Mouse (Mus musculus) liver, embryonic 12.5 days (tissue): Measurements from ENCODE around the gene Bcl6. TPM values are rescaled to one million over a fixed set of nuclear protein-coding genes. Genes with fewer than 3 reads are reported as not detected.
A peak's percentile ranks its signal among the peaks of the same experiment; 100 is the strongest.

Experiments used
- ATAC-seq: fragments of 200-750 bp; cut with Nextera tagmentation; 2 replicates; pipeline ENCODE4 v1.8.0; 2017; ENCODE audit warnings: moderate number of reproducible peaks, mild to moderate bottlenecking, moderate library complexity
- H3K27ac ChIP-seq: fragments of 300-500 bp; sonication (generic); 2 replicates; pipeline ENCODE4 v1.5.1; 2016; ENCODE audit warnings: mild to moderate bottlenecking
- H3K27me3 ChIP-seq: fragments of 300-500 bp; sonication (generic); replicated peaks from 2 replicates; pipeline ENCODE4 v1.6.1; 2016; ENCODE audit warnings: mild to moderate bottlenecking, moderate library complexity
- H3K36me3 ChIP-seq: fragments of 300-500 bp; sonication (generic); 2 replicates; pipeline ENCODE4 v1.6.1; 2016; ENCODE audit warnings: mild to moderate bottlenecking, moderate library complexity
- H3K4me1 ChIP-seq: fragments of 300-500 bp; sonication (generic); 2 replicates; pipeline ENCODE4 v1.6.1; 2016
- H3K4me2 ChIP-seq: fragments of 300-500 bp; sonication (generic); 2 replicates; pipeline ENCODE4 v1.6.1; 2016; ENCODE audit warnings: mild to moderate bottlenecking, moderate library complexity
- H3K4me3 ChIP-seq: fragments of 300-500 bp; sonication (generic); 2 replicates; pipeline ENCODE4 v1.5.1; 2016; ENCODE audit warnings: mild to moderate bottlenecking, moderate library complexity
- H3K9ac ChIP-seq: fragments of 300-500 bp; sonication (generic); 2 replicates; pipeline ENCODE4 v1.6.1; 2016; ENCODE audit warnings: mild to moderate bottlenecking, moderate library complexity
- H3K9me3 ChIP-seq: fragments of 300-500 bp; sonication (generic); replicated peaks from 2 replicates; pipeline ENCODE4 v1.6.1; 2016; ENCODE audit warnings: mild to moderate bottlenecking, moderate library complexity
- WGBS: fragments of 180-500 bp; shearing (Covaris S2); methylation state at CpG from one replicate; pipeline ENCODE4 v1.1.7; 2016; ENCODE audit not compliant: insufficient replicate concordance; 5-methylcytosine and 5-hydroxymethylcytosine counted together
- polyA plus RNA-seq: library from polyadenylated mRNA; unstranded; fragments of >200 nt; fragmentation: Nextera tagmentation; extraction: Ambion mirVana; gene quantifications from 2 replicates; pipeline ENCODE4 v1.2.1, GENCODE M21; 2016

The Bcl6 gene
- polyA plus RNA-seq, result 0.12 and 0.19 TPM in 2 replicates

DNA sequence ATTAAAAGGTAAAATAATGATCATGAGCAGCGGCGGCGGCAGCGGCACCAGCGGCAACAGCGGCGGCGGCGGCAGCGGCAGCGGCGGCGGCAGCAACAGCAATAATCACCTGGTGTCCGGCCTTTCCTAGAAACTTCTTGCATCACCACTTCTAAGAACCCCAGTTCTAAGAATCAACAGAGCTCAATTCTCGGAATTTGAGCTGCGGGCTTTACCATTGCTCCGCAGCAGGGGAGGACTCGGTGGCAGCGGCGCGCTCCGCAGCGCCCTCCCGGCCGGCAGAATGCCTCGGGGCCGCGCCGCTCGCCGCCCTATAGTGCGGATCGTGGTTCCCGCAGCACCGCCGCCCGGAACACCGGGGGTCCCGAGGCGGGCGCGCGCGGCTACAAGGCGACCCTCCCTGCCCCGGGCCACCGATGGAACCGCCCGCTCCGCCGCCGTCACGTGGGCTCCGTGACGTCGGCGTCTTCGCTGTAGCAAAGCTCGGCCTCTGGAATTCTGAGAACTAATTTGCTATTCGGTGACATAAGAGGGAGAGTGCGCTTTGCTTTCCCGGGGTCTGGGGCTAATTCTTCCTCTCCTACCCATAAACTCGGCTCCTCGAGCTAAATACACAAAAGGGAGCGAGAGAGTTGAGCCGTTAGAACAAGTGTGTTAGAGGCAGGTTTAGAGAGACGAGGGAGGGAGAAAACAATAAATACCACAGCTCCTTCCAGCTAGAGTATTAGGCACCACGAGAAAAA, at the start of gene Bcl6, which contains the start of gene Gm37419:
Gene Bcl6, minus strand, starts transcription at position 387 of the 743 bp plus-strand sequence.
Gene Gm37419, plus strand, starts transcription at position 17 of the 743 bp plus-strand sequence.
- Histone ChIP-seq H3K4me1 (peaks cover 51% of the 10 kb centered on the region), H3K9ac (peak within 1 kb of the TSS; percentile 86), H3K4me3 (peak within 1 kb of the TSS; percentile 76), H3K9me3 (no peaks in the 10 kb centered on the region), H3K27me3 (peaks cover 95% of the 10 kb centered on the region), H3K27ac (peak within 1 kb of the TSS; percentile 92), H3K36me3 (no peaks in the 10 kb centered on the region), H3K4me2 (peak within 1 kb of the TSS; percentile 98)
- ATAC-seq, result peak; percentile 80
- WGBS, result under 1% methylated on average over 67 of the region's 68 CpGs

DNA sequence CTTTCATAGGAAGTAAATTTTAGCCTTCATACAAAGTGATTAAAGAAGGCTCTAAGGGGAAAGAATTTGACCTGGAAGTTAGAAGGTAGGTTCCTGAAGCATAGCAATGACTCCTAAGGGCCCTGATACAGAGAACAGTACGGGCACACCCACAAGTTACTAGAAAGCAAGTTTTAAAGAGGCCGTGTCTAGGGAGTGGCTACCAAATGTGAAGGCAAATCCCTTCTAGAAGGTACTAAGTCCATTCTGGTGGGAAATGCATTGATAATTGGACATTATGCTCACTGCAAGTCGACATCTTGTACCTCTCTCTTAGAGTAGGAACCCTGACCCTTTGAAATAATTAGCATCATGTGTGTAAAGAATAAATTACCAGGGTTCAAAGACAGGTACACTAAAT, 47.7 kb upstream of the Bcl6 start:
- no peak overlapping the region for H3K27ac ChIP-seq
- H3K9me3 ChIP-seq, result 0 out of 2 replicates have a peak, but pooled peaks cover 4% of the 10 kb centered on the region
- ATAC-seq, result no peak
- H3K4me1 ChIP-seq, result no peaks in the 10 kb centered on the region; the same call in 1 of the 2 replicates
- no peak overlapping the region for H3K4me3 ChIP-seq
- no peaks in the 10 kb centered on the region for H3K36me3 ChIP-seq
- WGBS, result 71% methylated on average over 3 of the region's 3 CpGs
- H3K9ac ChIP-seq, result no peak overlapping the region
- no peaks in the 10 kb centered on the region for H3K27me3 ChIP-seq
- H3K4me2 ChIP-seq, result no peak overlapping the region

GRCm38 (mm10) chr16:24035767-24036166, 47.1 kb upstream of the Bcl6 start:
- ATAC-seq, result no peak
- Histone ChIP-seq H3K9me3 (0 out of 2 replicates have a peak, but pooled peaks cover 4% of the 10 kb centered on the region), H3K4me2 (no peak overlapping the region), H3K27ac (no peak overlapping the region), H3K9ac (no peak overlapping the region), H3K27me3 (no peaks in the 10 kb centered on the region), H3K4me1 (no peaks in the 10 kb centered on the region; the same call in 1 of the 2 replicates), H3K36me3 (no peaks in the 10 kb centered on the region), H3K4me3 (no peak overlapping the region)

DNA sequence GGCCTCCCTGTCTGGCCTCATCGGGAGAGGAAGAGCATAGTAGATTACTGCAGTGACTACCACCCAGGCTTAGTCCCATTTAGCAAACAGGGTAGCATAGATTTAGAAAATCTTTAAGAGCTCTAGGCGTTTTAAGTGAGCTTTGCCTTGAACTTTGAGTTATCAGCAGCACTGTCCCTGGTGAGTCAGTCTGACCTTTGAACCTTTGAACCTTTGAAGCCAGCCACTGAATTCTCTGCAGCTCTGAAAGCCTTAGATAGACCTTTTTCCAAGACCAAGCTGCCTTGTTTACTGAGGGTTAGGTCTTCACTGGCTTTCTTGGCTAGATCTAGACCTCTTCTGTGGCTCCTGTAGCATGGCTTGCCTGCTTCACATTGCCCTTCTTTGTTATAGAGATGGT, 45.8 kb upstream of the Bcl6 start:
- Histone ChIP-seq H3K9ac (no peak overlapping the region), H3K36me3 (no peaks in the 10 kb centered on the region), H3K4me1 (no peaks in the 10 kb centered on the region; the same call in 1 of the 2 replicates), H3K27me3 (no peaks in the 10 kb centered on the region), H3K27ac (no peak overlapping the region), H3K9me3 (0 out of 2 replicates have a peak, but pooled peaks cover 4% of the 10 kb centered on the region), H3K4me3 (no peak overlapping the region), H3K4me2 (no peak overlapping the region)
- 55% methylated on average over 2 of the region's 2 CpGs for WGBS
- no peak for ATAC-seq

DNA sequence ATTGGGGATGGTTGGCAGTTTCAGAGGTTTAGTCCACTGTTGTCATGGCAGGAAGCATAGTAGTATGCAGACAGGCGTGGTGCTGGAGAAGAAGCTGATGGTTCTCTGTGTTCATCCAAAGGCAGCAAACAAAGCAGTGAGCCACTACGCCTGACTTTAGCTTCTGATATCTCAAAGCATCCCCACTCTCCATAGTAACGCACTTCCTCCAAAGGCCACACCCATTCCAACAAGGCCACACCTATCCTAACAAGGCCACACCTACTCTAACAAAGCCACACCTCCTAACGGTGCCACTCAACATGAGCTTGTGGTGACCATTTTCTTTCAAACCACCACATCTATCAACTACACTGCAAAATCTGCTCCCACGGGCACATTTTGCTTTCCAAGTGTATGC, 44.6 kb upstream of the Bcl6 start:
- Histone ChIP-seq H3K9ac (no peak overlapping the region), H3K4me2 (no peak overlapping the region), H3K27ac (no peak overlapping the region), H3K27me3 (no peaks in the 10 kb centered on the region), H3K4me3 (no peak overlapping the region), H3K36me3 (no peaks in the 10 kb centered on the region), H3K4me1 (no peaks in the 10 kb centered on the region; the same call in 1 of the 2 replicates), H3K9me3 (0 out of 2 replicates have a peak, but pooled peaks cover 4% of the 10 kb centered on the region)
- ATAC-seq, result no peak
- WGBS, result 69% methylated on average over 5 of the region's 5 CpGs

DNA sequence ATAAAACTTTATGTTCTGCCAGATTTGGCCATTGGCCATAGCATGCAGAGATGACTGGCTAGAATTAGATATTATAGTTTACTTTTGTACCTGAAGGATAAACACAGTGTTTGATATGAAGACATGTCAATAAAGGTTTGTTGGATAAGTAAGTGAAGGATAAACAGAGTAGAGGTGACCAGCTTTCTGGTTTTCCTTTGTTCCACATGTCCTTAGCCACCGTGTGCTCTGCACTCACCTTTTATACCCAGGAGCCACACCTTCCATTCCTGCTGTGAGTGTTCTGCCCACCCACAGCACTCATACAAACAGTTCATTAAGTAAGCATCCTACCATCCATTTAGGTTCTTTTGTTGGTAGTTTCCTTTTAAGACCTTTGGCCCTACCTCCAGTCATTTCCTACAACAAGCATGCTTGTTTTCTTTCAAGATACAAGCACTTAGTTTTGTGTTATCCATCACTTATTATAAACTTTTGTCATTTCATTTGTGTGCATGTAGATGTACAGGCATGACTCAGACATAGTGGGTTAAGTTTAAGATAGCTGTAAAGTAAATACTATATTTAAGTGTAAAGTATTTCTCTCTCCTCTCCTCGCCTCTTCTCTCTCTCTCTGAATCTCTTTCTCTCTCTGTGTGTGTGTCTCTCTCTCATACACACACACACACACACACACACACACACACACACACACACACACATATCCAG, 41.5 kb upstream of the Bcl6 start:
- H3K36me3 ChIP-seq, result no peaks in the 10 kb centered on the region
- no peak overlapping the region for H3K4me3 ChIP-seq
- no peak for ATAC-seq
- WGBS, result 62% methylated on average over 2 of the region's 2 CpGs
- no peaks in the 10 kb centered on the region for H3K27me3 ChIP-seq
- no peaks in the 10 kb centered on the region; the same call in 1 of the 2 replicates for H3K4me1 ChIP-seq
- no peaks in the 10 kb centered on the region for H3K9me3 ChIP-seq
- H3K9ac ChIP-seq, result no peak overlapping the region
- H3K27ac ChIP-seq, result no peak overlapping the region
- no peak overlapping the region for H3K4me2 ChIP-seq

- no peak overlapping the region for H3K4me3 ChIP-seq
- H3K9me3 ChIP-seq, result no peaks in the 10 kb centered on the region
- WGBS, result 42% methylated on average over 7 of the region's 7 CpGs
- H3K27ac ChIP-seq, result no peak overlapping the region
- peak; percentile 78 for ATAC-seq
- no peak overlapping the region for H3K9ac ChIP-seq
- no peaks in the 10 kb centered on the region for H3K4me1 ChIP-seq
- H3K36me3 ChIP-seq, result no peaks in the 10 kb centered on the region
- no peak overlapping the region for H3K4me2 ChIP-seq
- no peaks in the 10 kb centered on the region for H3K27me3 ChIP-seq
Measured at GRCm38 (mm10) chr16:24025442-24025841, 36.8 kb upstream of the Bcl6 start.

DNA sequence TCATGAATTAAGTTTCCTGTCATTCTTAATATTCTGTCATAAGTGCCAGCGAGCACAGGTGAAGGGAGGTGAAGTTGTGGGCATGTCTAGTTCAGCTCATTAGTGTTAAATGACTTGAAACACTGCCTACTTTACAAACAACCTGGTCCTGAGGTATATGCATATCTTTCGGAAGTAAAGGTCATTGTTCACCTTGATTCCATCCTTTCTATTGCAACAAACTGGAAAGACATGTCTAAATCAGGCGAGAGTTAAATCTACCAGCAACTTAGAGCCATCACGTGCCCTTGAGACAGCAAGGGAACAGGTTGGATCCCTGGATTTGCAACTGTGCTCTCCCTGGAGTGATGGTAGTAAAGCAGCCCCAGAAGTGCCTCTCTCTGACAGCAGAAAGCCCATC, 34.0 kb upstream of the Bcl6 start:
- WGBS, result 61% methylated on average over 4 of the region's 4 CpGs
- no peak overlapping the region for H3K27ac ChIP-seq
- H3K36me3 ChIP-seq, result no peaks in the 10 kb centered on the region
- H3K4me1 ChIP-seq, result no peaks in the 10 kb centered on the region
- H3K9ac ChIP-seq, result no peak overlapping the region
- H3K4me2 ChIP-seq, result no peak overlapping the region
- H3K27me3 ChIP-seq, result no peaks in the 10 kb centered on the region
- H3K9me3 ChIP-seq, result no peaks in the 10 kb centered on the region
- H3K4me3 ChIP-seq, result no peak overlapping the region
- no peak for ATAC-seq

DNA sequence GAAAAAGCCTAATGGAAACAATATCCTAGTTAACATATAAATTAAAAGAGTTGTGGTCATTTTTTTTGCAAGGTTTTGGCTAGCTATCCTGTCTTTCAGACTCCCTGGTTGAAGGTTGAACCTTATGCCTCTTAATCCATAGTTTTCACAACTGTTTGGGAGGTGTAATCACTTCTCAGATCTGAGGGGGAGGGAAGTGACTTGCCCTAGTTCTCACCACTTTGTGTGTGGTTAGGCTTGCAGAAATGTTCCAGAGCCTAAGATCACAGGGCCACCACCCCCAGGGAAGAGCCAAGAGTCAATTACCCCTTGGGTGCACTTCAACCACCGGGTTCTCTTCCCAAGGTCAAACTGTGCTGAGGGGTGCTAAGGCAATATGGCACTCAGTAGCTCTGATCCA, 33.1 kb upstream of the Bcl6 start:
- WGBS, result 38% methylated on average over 1 of the region's 1 CpGs

DNA sequence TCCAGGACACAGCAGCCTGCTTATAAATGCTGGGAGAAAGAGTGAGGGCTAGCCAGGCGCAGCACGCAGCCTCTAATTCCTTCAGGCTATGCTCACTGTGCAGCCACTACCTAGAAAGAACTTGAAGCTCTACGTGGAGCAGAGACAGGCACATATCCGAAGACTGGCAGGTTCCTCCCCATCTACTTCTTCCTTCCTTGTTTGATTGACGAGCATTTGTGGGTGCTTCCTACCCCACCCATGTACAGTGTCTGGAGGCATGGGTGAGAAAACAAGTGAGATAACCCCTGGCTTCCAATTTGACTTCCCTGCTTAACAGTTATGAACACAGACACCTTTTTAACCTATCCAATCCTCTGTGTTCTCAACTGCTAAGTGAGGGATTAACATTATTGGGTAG, 28.1 kb upstream of the Bcl6 start:
- Histone ChIP-seq H3K9ac (no peak overlapping the region), H3K9me3 (no peaks in the 10 kb centered on the region), H3K27ac (no peak overlapping the region)

More for the DNA sequence above, 33.1 kb upstream of the Bcl6 start:
- Histone ChIP-seq H3K9ac (no peak overlapping the region), H3K4me3 (no peak overlapping the region), H3K4me1 (no peaks in the 10 kb centered on the region), H3K27ac (no peak overlapping the region), H3K4me2 (no peak overlapping the region), H3K9me3 (no peaks in the 10 kb centered on the region), H3K27me3 (no peaks in the 10 kb centered on the region), H3K36me3 (no peaks in the 10 kb centered on the region)
- no peak for ATAC-seq

DNA sequence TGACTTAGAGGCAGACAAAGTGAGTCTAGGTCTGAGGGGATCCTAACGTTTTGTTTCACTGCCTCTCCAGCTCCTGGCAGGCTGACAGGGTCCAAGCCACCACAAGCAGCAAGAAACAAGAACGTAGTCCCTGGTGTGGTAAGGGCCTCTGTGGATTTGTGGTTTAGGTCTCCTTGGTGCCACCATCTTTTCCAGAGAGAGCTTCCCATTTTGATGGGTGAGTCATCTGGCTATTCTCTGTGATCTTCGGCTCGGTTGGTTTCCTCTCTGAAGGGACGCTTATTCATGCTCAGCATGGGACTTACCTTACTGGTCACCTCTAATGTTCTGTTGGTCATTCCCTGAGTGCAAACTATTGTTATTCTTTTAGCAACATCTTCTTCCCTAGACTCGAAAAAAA, 27.6 kb upstream of the Bcl6 start:
- Histone ChIP-seq H3K27ac (no peak overlapping the region), H3K9ac (no peak overlapping the region), H3K4me2 (no peak overlapping the region), H3K4me3 (no peak overlapping the region), H3K9me3 (no peaks in the 10 kb centered on the region), H3K36me3 (no peaks in the 10 kb centered on the region), H3K27me3 (no peaks in the 10 kb centered on the region), H3K4me1 (no peaks in the 10 kb centered on the region)
- 21% methylated on average over 6 of the region's 6 CpGs for WGBS
- no peak for ATAC-seq

More for the DNA sequence above, 28.1 kb upstream of the Bcl6 start:
- Histone ChIP-seq H3K4me1 (no peaks in the 10 kb centered on the region), H3K4me3 (no peak overlapping the region), H3K27me3 (no peaks in the 10 kb centered on the region), H3K4me2 (no peak overlapping the region), H3K36me3 (no peaks in the 10 kb centered on the region)
- 37% methylated on average over 5 of the region's 5 CpGs for WGBS
- no peak for ATAC-seq

DNA sequence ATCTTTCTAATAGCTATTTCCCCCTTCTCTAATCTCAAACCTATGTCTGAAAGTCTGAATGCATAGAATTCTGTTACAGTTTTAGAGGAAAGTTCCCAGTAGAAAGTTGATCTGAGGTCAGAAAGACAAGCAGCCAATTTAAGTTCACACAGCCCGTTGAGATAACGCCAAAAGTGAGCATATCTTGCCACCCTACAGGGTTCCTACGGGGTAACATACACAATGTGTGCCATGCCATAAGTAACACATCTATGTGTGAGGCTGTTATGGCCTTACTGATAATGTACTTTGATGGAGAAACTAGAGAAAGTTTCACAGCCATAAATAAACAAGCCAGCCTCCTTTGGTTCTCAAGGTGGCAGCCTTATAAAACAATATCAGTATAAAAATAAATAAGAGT, 25.7 kb upstream of the Bcl6 start:
- no peak overlapping the region for H3K9ac ChIP-seq
- no peak overlapping the region for H3K4me2 ChIP-seq
- H3K4me3 ChIP-seq, result no peak overlapping the region
- ATAC-seq, result no peak
- no peaks in the 10 kb centered on the region for H3K9me3 ChIP-seq
- H3K27ac ChIP-seq, result no peak overlapping the region
- no peaks in the 10 kb centered on the region for H3K36me3 ChIP-seq
- no peaks in the 10 kb centered on the region for H3K4me1 ChIP-seq
- 50% methylated on average over 3 of the region's 3 CpGs for WGBS
- no peaks in the 10 kb centered on the region for H3K27me3 ChIP-seq
